Mouse (Mus musculus): ENCODE measurements around the gene Akap5. TPM values are rescaled to one million over a fixed set of nuclear protein-coding genes. Genes with fewer than 3 reads are reported as not detected.

Akap5 gene
- polyA plus RNA-seq, 1 experiment from 2014 or later: 0.25 TPM

DNA sequence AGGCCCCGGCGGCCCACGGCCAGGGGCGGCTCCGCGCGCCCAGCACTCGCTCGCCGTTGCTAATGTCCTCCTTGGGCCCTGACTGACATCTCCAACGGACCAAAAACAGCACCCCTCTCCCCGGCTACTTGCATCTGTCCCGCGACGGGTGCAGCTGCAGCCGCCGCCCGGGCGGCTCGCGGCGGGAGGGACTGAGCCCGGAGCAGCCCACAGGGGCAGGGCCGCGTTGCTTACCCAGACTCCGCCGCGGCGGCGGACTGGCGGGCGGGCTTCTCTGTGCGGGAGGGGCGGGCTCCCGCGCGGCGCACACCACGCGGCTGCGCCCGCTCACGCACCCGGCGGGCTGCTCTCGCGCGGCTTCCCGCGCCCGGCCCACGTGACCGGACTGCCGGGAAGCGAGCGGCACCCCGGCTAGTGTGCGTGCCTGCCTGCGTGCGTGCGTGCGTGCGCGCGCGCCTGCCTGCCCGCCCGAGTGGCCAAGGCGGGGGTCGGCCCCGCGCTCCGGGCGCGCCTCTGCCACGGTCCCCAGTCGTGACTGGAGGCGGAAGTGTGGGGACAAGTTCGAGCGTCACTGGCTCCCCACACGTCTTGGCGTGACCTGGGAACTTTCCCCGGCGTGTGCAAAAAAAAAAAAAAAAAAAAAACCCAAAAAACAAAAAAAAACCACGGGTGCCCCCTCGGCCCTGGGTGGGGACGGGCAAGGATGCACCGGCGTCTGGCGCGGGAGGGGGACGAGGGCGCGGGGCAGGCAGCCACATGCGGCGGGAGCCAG, 44.7 kb downstream of the Akap5 start, which contains the start of gene Zbtb25:
TSS of gene Zbtb25 (minus strand) at position 397 of the 772 bp plus-strand sequence.
- Histone ChIP-seq H3K27ac (replicated peaks) (peak within 1 kb of the TSS; percentile 95), H3K4me1 (replicated peaks) (peaks cover 72% of the 10 kb centered on the region), H3K4me3 (replicated peaks) (peak within 1 kb of the TSS; percentile 97), H3K9me3 (replicated peaks) (no peaks in the 10 kb centered on the region), H3K36me3 (replicated peaks) (no peaks in the 10 kb centered on the region), H3K27me3 (no peaks in the 10 kb centered on the region), H3K4me2 (peak within 1 kb of the TSS; percentile 96), H3K9ac (peak within 1 kb of the TSS; percentile 98)
- WGBS (ENCODE audit: insufficient replicate concordance): under 1% methylated on average over 96 of the region's 96 CpGs
- ATAC-seq (ENCODE audit: insufficient read depth): peak; percentile 75

DNA sequence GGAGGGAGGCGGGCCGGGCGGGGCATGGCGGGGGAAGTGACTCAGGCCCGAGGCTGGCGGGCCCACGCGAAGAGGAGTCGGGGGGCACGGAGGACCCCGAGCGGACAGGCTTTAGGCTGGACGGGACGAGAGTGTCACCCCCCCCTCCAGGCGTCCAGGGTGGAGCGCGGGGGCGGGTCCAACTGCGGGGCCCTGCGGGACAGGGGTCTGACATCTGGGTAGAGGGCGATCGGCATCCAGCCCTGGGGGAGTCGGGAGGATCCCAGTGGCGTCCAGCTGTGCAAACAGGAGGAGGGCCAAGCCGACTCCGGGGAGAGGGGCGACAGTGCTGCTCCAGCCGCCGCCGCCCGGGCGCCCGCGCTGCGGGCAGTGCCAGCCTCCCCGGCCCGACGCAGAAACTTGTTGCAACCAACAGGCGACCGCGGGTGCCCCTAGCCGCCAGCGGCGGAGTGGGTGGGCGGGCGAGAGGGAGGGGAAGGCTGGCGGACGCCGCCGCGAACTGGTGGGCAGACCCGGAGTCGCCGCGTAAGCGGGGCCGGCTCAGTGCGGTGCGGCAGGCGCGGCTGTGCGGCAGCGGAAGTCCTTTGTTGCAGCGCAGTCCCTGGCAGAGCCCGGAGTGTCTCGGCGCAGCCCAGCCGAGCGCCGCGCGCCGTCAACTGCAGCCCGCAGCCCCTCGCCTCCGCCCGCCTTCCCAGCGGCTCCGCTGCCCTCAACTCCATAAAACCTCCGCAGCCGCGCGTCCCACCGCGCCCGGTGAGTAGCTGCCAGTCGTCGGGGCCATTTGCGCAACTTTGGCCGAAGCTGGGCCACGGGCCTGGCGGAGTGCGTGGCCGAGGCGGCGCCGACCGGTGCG, 45.5 kb downstream of the Akap5 start, which contains the start of gene Zbtb1:
TSS of gene Zbtb1 (plus strand) at position 289 of the 853 bp plus-strand sequence.
- Histone ChIP-seq H3K27ac (replicated peaks) (peak within 1 kb of the TSS; percentile 95), H3K4me1 (replicated peaks) (peaks cover 75% of the 10 kb centered on the region), H3K27me3 (no peaks in the 10 kb centered on the region), H3K36me3 (replicated peaks) (no peaks in the 10 kb centered on the region), H3K4me2 (peak within 1 kb of the TSS; percentile 96), H3K9me3 (replicated peaks) (no peaks in the 10 kb centered on the region), H3K9ac (peak within 1 kb of the TSS; percentile 98), H3K4me3 (replicated peaks) (peak within 1 kb of the TSS; percentile 97)
- under 1% methylated on average over 99 of the region's 99 CpGs for WGBS (ENCODE audit: insufficient replicate concordance)
- ATAC-seq (ENCODE audit: insufficient read depth): peak; percentile 37

DNA sequence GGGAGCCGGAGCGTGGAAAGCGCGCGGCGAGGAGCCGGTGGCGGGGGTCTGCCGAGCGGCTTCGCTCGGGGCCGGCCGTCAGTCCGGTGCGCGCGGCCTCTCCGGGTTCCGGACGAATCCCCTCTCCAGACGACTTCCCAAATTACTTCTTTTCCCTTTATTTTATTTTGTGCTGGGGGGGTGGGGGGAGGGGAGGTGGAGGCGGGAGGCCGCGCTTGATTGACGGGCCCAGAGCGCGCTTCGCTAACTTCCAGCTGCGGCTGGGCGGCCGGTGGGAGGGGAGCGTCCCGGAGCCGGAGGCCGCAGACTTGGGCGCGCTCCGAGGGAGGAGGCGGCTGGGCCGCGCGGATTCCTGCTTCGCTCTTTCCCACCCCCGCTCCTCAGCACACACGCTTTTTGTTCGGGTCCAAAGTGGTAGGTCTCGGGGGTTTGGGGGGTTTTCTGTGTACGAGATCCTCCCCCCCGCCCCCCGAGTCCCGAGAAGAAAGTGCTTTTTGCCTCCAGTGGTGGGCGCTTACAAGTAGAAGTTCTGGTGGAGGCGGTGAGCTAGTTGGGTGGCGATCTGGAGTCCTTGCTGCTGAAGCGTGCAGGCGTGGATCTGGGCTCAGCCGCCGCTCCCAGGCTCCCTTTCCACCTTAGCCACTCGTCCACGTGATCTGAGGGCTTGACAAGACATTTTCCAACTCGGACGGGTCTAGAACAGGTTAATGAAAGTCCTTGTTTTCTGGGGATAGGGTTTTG, 46.3 kb downstream of the Akap5 start:
- Histone ChIP-seq H3K9ac (peak overlapping the region; percentile 98), H3K4me3 (replicated peaks) (peak overlapping the region; percentile 97), H3K4me1 (replicated peaks) (peaks cover 77% of the 10 kb centered on the region), H3K27me3 (no peaks in the 10 kb centered on the region), H3K9me3 (replicated peaks) (no peaks in the 10 kb centered on the region), H3K36me3 (replicated peaks) (no peaks in the 10 kb centered on the region), H3K27ac (replicated peaks) (peak overlapping the region; percentile 95), H3K4me2 (peak overlapping the region; percentile 96)
- under 1% methylated on average over 63 of the region's 63 CpGs for WGBS (ENCODE audit: insufficient replicate concordance)
- peak; percentile 59 for ATAC-seq (ENCODE audit: insufficient read depth)

DNA sequence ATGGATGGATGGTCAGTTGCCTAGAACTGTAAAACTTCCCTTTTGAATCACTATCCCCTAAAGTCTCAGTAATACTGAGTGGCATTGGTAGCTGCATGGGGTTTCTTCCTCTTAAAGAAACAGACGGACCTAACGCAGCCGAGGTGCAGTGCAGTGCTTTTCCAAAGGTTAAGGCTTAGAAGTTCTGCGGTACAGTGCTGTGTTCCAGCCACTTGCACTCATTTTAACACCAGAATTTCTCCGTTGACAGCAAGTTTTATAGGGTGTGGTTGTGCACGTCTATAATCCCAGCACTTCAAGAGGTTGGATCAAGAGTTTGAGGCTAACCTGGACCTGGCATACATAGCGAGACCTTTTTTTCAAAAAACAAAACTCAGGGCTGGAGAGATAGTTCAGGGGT, 47.4 kb downstream of the Akap5 start:
- peaks cover 78% of the 10 kb centered on the region for H3K4me1 ChIP-seq (replicated peaks)
- H3K9me3 ChIP-seq (replicated peaks): no peaks in the 10 kb centered on the region
- H3K27ac ChIP-seq (replicated peaks): peak overlapping the region; percentile 95
- no peaks in the 10 kb centered on the region for H3K36me3 ChIP-seq (replicated peaks)
- ATAC-seq (ENCODE audit: insufficient read depth): no peak
- no peaks in the 10 kb centered on the region for H3K27me3 ChIP-seq
- peak overlapping the region; percentile 97 for H3K4me3 ChIP-seq (replicated peaks)
- 10% methylated on average over 7 of the region's 7 CpGs for WGBS (ENCODE audit: insufficient replicate concordance)
- H3K4me2 ChIP-seq: peak overlapping the region; percentile 96
- peak overlapping the region; percentile 98 for H3K9ac ChIP-seq

DNA sequence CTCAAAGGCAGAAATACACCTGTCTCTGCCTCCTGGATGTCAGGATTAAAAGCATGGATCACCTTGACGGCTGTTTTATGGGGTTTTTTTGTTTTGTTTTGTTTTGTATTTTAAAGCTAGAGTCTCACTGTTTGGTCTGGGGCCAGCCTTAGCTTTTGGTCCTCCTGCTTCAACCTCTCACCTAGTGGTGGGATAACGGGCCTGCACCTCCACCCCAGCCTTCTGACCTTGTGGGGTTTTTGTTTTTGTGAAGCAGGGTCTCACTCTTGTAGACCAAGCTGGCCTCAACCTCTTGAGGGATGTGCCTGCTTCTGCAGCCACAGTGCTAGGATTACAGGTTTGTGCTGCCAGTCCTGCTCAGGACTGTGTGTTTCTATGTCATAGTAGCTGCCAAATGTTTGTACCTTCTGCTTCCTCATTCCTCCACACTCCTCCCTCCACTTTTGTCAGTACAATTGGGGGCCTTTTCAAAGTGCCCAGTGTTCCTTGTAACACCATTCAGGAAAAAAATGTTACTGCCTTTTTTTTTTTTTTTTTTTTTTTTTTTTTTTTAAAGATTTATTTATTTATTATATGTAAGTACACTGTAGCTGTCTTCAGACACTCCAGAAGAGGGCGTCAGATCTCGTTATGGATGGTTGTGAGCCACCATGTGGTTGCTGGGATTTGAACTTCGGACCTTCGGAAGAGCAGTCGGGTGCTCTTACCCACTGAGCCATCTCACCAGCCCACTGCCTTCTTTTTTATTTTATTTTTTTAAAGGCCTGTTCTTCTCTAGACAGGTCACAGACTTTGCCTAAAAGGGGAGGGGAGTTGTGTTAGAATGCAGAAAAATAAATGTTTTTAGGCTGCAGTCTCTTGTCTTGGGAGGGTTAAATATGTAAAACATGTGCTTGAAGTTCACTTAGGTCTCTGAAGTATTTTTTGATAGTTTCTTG, 48.5 kb downstream of the Akap5 start:
- Histone ChIP-seq H3K4me3 (replicated peaks) (peak overlapping the region; percentile 97), H3K9ac (peak overlapping the region; percentile 98; the same call in 1 of the 2 replicates), H3K4me1 (replicated peaks) (peaks cover 77% of the 10 kb centered on the region)

DNA sequence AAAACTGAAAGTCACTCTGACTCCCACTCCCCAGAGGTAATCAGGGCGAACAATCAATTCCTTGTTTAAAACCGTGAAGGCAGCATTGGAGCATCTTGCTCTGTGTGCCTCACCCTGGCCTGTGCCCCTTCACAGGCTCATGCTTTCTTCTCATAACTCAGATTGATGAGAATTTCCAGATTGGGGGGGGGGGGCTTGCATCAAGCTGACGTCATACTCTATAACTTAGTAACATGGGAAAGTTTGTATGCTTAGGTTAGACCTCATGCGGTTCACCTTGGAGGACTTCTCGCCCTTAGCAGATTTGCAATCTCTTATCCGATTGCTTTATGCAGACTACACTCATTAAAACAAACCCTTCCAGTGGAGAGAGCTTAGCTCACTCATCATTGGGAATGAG, 49.3 kb downstream of the Akap5 start:
- H3K4me3 ChIP-seq (replicated peaks): no peak overlapping the region
- H3K4me1 ChIP-seq (replicated peaks): peaks cover 77% of the 10 kb centered on the region
- H3K9ac ChIP-seq: no peak overlapping the region
- H3K4me2 ChIP-seq: peak overlapping the region; percentile 23
- no peaks in the 10 kb centered on the region for H3K9me3 ChIP-seq (replicated peaks)
- no peaks in the 10 kb centered on the region for H3K36me3 ChIP-seq (replicated peaks)
- no peak for ATAC-seq (ENCODE audit: insufficient read depth)
- no peaks in the 10 kb centered on the region for H3K27me3 ChIP-seq
- 70% methylated on average over 6 of the region's 6 CpGs for WGBS (ENCODE audit: insufficient replicate concordance)
- H3K27ac ChIP-seq (replicated peaks): peak overlapping the region; percentile 77; the same call in 1 of the 2 replicates

More for the DNA sequence above, 48.5 kb downstream of the Akap5 start:
- no peaks in the 10 kb centered on the region for H3K27me3 ChIP-seq
- H3K36me3 ChIP-seq (replicated peaks): no peaks in the 10 kb centered on the region
- peak overlapping the region; percentile 95 for H3K27ac ChIP-seq (replicated peaks)
- ATAC-seq (ENCODE audit: insufficient read depth): no peak
- peak overlapping the region; percentile 96 for H3K4me2 ChIP-seq
- 54% methylated on average over 5 of the region's 7 CpGs for WGBS (ENCODE audit: insufficient replicate concordance)
- H3K9me3 ChIP-seq (replicated peaks): no peaks in the 10 kb centered on the region

DNA sequence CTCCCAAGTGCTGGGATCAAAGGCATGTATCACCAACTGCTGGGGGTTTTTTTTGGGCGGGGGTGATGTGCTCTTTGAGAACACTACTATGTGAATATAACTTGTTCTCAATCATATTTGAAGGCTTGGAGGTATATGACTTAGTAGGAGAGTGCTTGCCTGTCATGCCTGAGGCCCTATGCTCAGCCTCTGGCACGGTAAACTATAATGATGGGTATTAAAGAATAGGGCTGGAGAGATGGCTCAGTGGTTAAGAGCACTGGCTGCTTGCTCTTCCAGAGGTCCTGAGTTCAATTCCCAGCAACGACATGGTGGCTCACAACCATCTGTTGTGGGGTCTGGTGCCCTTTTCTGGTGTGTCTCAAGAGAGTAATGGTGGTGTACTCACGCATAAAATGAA, 50.2 kb downstream of the Akap5 start:
- ATAC-seq (ENCODE audit: insufficient read depth): no peak
- H3K4me3 ChIP-seq (replicated peaks): no peak overlapping the region
- no peaks in the 10 kb centered on the region for H3K27me3 ChIP-seq
- peak overlapping the region; percentile 18; the same call in 1 of the 2 replicates for H3K9ac ChIP-seq
- no peaks in the 10 kb centered on the region for H3K36me3 ChIP-seq (replicated peaks)
- no peaks in the 10 kb centered on the region for H3K9me3 ChIP-seq (replicated peaks)
- H3K4me1 ChIP-seq (replicated peaks): peaks cover 84% of the 10 kb centered on the region
- H3K4me2 ChIP-seq: peak overlapping the region; percentile 46
- WGBS (ENCODE audit: insufficient replicate concordance): 57% methylated on average over 4 of the region's 4 CpGs
- peak overlapping the region; percentile 77 for H3K27ac ChIP-seq (replicated peaks)

DNA sequence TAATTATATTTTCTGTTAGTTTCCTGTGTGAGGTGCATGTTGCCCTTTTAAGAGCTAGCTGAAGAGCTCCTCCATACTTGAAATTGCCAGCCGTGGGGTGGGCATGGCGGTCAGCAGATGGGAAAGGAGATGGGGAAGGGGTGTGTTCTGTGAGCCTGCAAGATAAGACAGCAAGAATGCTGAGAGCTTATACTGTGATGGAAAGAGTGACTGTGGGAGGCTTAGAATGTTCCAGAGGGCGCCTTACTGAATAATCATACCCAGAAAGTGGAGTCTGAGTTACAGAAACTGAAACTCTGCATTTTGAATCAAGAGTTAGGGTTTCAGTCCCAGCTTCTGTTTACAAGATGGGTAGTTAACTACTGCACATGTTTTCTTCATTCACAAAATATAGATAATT, 50.8 kb downstream of the Akap5 start:
- peak overlapping the region; percentile 77 for H3K27ac ChIP-seq (replicated peaks)
- peaks cover 89% of the 10 kb centered on the region for H3K4me1 ChIP-seq (replicated peaks)
- H3K4me3 ChIP-seq (replicated peaks): peak overlapping the region; percentile 0; the same call in 1 of the 2 replicates
- H3K9me3 ChIP-seq (replicated peaks): no peaks in the 10 kb centered on the region
- H3K4me2 ChIP-seq: peak overlapping the region; percentile 46
- H3K27me3 ChIP-seq: no peaks in the 10 kb centered on the region
- peak; percentile 62 for ATAC-seq (ENCODE audit: insufficient read depth)
- no peaks in the 10 kb centered on the region for H3K36me3 ChIP-seq (replicated peaks)
- WGBS (ENCODE audit: insufficient replicate concordance): 19% methylated on average over 3 of the region's 3 CpGs
- H3K9ac ChIP-seq: peak overlapping the region; percentile 7; the same call in 1 of the 2 replicates

DNA sequence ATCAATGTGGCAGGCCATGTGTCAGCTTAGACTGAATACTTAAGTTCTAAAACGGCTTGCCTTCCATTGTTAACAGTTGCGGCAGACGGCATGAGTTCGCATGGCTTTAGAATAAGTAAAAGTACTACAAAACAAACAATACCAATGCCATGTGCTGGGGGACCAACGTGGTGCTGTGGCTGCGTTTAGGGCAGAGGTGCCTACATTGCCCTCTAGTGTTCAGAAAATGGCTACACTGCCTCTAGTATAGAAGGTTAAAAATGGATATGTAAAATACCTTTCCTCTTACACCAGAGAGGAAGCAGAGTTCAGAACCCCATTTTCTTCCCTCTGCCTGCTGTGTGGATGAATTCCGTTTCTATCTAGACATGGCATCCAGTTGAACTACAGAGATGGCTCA, 52.0 kb downstream of the Akap5 start:
- Histone ChIP-seq H3K9me3 (replicated peaks) (no peaks in the 10 kb centered on the region), H3K36me3 (replicated peaks) (no peaks in the 10 kb centered on the region), H3K9ac (no peak overlapping the region), H3K27me3 (no peaks in the 10 kb centered on the region), H3K4me3 (replicated peaks) (no peak overlapping the region), H3K4me2 (peak overlapping the region; percentile 46), H3K27ac (replicated peaks) (peak overlapping the region; percentile 77), H3K4me1 (replicated peaks) (peaks cover 82% of the 10 kb centered on the region)
- 22% methylated on average over 7 of the region's 7 CpGs for WGBS (ENCODE audit: insufficient replicate concordance)
- peak; percentile 45; the same call in 1 of the 2 replicates for ATAC-seq (ENCODE audit: insufficient read depth)

DNA sequence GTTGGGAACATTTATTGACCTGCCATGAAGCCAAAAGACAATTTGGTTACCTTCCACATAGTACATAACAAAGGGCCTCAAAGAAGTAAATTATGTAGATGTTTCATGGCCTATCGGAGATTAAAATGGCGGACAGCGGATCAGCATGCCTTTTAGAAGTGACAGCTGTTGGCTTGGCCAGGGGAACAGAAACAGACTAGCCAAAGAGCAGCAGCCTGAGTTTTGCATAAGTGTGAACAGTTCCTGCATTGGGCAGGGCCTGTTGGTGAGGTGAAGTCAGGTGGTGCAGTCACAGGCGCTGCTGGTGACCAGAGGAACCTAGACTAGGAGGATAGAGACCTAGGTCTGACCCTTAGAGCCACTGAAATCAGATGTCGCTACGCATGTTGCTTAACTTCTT, 52.4 kb downstream of the Akap5 start:
- Histone ChIP-seq H3K27me3 (no peaks in the 10 kb centered on the region), H3K9me3 (replicated peaks) (no peaks in the 10 kb centered on the region), H3K36me3 (replicated peaks) (no peaks in the 10 kb centered on the region), H3K4me3 (replicated peaks) (no peak overlapping the region), H3K27ac (replicated peaks) (peak overlapping the region; percentile 77; the same call in 1 of the 2 replicates), H3K4me2 (no peak overlapping the region), H3K9ac (no peak overlapping the region), H3K4me1 (replicated peaks) (peaks cover 78% of the 10 kb centered on the region)
- no peak for ATAC-seq (ENCODE audit: insufficient read depth)
- WGBS (ENCODE audit: insufficient replicate concordance): 90% methylated on average over 6 of the region's 6 CpGs
